Mouse (Mus musculus): Measurements from ENCODE around the gene Vegfb. TPM values are rescaled to one million over a fixed set of nuclear protein-coding genes. Genes with fewer than 3 reads are reported as not detected.

The Vegfb gene
- polyA plus RNA-seq (2011; ENCODE audit: insufficient read length, low read depth, missing spikeins), result 24.5 and 29.6 TPM in 2 replicates

DNA sequence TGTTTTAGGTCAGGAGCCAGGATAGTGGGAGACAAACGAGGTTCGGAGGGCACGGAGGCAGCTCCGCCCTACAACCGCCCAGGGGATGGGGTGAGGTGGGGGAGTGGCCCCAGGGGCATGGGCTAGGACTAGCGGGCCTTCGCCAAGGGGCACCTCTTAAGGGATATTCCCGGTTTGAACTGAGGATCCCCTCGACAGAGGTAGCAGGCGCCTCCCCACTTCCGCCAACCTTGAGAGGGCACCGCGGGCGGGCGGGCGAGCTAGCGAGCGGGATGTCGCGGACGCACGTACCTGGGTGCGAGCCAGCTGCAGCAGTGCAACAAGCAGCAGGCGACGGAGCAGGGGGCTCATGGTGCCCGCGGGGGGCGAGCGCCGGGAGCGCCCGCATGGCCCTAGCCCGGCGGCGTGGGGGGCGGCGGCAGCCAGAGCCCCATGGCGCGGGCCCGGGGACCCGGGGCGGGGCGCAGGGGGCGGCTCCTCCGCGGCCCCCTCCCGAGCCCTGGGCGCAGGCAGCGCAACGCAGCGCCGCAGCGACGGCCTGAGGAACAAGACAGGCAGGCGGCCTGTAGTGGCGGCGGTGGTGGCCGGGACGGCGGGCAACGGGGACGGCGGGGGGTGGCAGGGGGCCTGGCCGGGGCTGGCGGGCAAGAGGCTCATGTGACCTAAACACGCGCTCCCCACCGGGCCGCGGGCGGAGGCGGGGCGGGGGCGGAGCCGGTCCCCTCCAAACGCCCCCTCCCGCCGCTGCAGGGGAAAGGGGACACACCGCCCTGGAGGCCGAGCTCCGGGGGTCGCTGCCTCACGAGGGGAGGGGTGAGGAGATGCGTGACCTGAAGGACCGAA lies at the start of gene Vegfb:
Vegfb (minus strand) TSS at position 591 of the 843 bp plus-strand sequence.
- TF ChIP-seq CTCF (IDR thresholded peaks at IDR 0.05; ENCODE audit: borderline replicate concordance, insufficient read depth, low read length) (no peak), POLR2A (IDR thresholded peaks at IDR 0.05; ENCODE audit: low read depth, low read length) (peak; percentile 26)
- Histone ChIP-seq H3K27ac (ENCODE audit: insufficient read depth, low read length) (peak within 1 kb of the TSS; percentile 28; the same call in 1 of the 2 replicates), H3K4me3 (ENCODE audit: insufficient read depth, low read length) (peak within 1 kb of the TSS; percentile 57), H3K4me1 (ENCODE audit: control insufficient read depth, insufficient read depth, low read length) (0 out of 2 replicates have a peak, but pooled peaks cover 4% of the 10 kb centered on the region)

GRCm38 (mm10) chr19:7034006-7034405 lies 46.6 kb upstream of the Vegfb start:
- TF ChIP-seq CTCF (IDR thresholded peaks at IDR 0.05; ENCODE audit: borderline replicate concordance, insufficient read depth, low read length) (no peak), POLR2A (IDR thresholded peaks at IDR 0.05; ENCODE audit: low read depth, low read length) (no peak)
- H3K27ac ChIP-seq (ENCODE audit: insufficient read depth, low read length), result no peak overlapping the region
- H3K4me1 ChIP-seq (ENCODE audit: control insufficient read depth, insufficient read depth, low read length), result peaks cover 5% of the 10 kb centered on the region; the same call in 1 of the 2 replicates
- no peak overlapping the region for H3K4me3 ChIP-seq (ENCODE audit: insufficient read depth, low read length)

DNA sequence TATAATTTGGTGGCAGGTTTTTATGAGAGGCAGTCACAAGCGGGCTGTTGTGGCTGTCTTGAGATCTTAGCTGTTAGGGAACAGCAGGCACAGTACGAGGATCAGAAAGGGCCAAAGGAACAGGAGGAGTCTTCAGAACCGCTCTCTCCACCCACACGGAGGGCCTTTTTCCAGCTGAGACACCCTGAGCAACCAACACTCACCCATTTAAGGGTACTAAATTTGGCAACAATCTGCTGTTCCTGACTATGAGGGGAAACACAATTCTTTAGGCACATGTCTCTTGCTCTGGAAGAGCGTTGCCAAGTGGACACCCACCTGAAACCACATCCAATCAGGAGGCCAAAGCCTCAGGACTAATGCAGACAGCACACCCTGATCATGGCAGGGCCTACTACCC lies 42.1 kb upstream of the Vegfb start:
- no peak for TF ChIP-seq POLR2A (IDR thresholded peaks at IDR 0.05; ENCODE audit: low read depth, low read length)
- TF ChIP-seq CTCF (IDR thresholded peaks at IDR 0.05; ENCODE audit: borderline replicate concordance, insufficient read depth, low read length), result no peak
- Histone ChIP-seq H3K27ac (ENCODE audit: insufficient read depth, low read length) (no peak overlapping the region), H3K4me1 (ENCODE audit: control insufficient read depth, insufficient read depth, low read length) (no peaks in the 10 kb centered on the region), H3K4me3 (ENCODE audit: insufficient read depth, low read length) (no peak overlapping the region)

GRCm38 (mm10) chr19:7020224-7020641 lies 32.8 kb upstream of the Vegfb start:
- Histone ChIP-seq H3K4me3 (ENCODE audit: insufficient read depth, low read length) (no peak overlapping the region), H3K27ac (ENCODE audit: insufficient read depth, low read length) (no peak overlapping the region), H3K4me1 (ENCODE audit: control insufficient read depth, insufficient read depth, low read length) (no peaks in the 10 kb centered on the region)
- TF ChIP-seq CTCF (IDR thresholded peaks at IDR 0.05; ENCODE audit: borderline replicate concordance, insufficient read depth, low read length) (peak; percentile 60; the same call in 1 of the 2 replicates), POLR2A (IDR thresholded peaks at IDR 0.05; ENCODE audit: low read depth, low read length) (no peak)

- no peaks in the 10 kb centered on the region for H3K4me1 ChIP-seq (ENCODE audit: control insufficient read depth, insufficient read depth, low read length)
- H3K4me3 ChIP-seq (ENCODE audit: insufficient read depth, low read length), result no peak within 1 kb of the TSS
- TF ChIP-seq CTCF (IDR thresholded peaks at IDR 0.05; ENCODE audit: borderline replicate concordance, insufficient read depth, low read length) (no peak), POLR2A (IDR thresholded peaks at IDR 0.05; ENCODE audit: low read depth, low read length) (no peak)
- no peak within 1 kb of the TSS for H3K27ac ChIP-seq (ENCODE audit: insufficient read depth, low read length)
Measured at GRCm38 (mm10) chr19:7019191-7019590, 31.7 kb upstream of the Vegfb start, which contains the start of gene Fermt3. TSS of gene Fermt3 (minus strand) at chr19:7019469.

DNA sequence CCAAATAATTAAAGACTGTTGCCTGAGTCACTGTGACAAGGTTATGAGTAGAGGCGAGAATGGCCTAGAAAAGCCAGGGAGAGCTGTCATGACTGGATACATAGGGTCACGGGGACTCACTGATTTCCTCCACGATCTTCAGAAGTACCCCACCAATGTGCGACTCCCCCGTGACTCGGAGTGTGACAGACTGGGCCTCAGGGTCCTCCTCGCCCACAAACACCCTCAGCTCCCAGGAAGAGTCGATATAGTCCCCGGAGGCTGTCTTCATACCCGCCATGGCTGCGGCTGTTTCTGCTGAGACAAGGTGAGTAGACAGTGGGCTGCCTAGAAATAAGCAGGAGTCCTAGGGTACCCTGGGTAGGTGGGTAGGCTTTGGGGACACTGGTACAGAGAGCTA lies 31.1 kb upstream of the Vegfb start:
- Histone ChIP-seq H3K27ac (ENCODE audit: insufficient read depth, low read length) (no peak overlapping the region), H3K4me1 (ENCODE audit: control insufficient read depth, insufficient read depth, low read length) (no peaks in the 10 kb centered on the region), H3K4me3 (ENCODE audit: insufficient read depth, low read length) (no peak overlapping the region)
- no peak for TF ChIP-seq CTCF (IDR thresholded peaks at IDR 0.05; ENCODE audit: borderline replicate concordance, insufficient read depth, low read length)
- no peak for TF ChIP-seq POLR2A (IDR thresholded peaks at IDR 0.05; ENCODE audit: low read depth, low read length)

DNA sequence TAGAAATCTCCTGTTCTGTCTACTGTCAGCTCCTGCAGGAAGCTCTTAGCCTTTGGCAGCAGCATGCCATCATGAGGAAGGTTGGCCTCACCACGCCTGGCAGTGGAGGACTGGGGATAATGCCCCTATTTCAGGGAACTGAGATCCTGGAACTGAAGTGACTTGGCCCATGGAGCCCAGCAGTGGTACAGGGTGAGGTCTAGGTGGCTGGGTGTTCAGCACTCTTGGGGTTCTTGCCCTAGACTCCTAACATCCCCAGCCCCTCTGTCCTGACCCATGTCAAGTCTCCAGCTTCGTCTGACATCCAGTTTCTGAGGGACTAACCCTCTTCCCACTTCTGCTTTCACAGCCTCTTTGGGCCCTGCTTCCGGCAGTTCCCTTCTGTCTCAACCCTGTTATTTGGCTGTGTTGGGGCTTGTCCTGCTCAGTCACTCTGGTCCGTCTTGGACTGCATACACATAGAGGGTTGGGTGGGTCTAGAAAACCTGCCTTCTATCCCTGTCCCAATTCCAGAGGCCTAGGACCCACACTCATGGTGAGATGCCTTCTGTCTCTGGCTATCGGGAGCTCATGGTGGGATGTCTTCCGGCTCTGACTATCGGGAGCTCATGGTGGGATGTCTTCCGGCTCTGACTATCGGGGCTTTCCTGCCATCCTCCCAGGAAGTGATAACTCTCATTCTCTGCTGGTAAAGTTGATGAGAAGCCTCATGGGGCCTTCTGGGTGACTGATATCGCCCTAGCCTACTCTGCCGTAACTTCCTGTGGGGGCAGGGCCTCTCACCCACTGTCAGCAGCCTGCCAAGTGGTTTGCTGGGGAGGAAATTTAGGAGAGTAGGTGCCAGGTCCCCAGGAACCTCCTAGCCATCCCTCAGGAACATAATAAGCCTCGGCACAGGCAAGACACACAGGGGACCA lies 30.3 kb upstream of the Vegfb start:
- no peak for TF ChIP-seq CTCF (IDR thresholded peaks at IDR 0.05; ENCODE audit: borderline replicate concordance, insufficient read depth, low read length)
- TF ChIP-seq POLR2A (IDR thresholded peaks at IDR 0.05; ENCODE audit: low read depth, low read length), result no peak
- no peak overlapping the region for H3K27ac ChIP-seq (ENCODE audit: insufficient read depth, low read length)
- no peak overlapping the region for H3K4me3 ChIP-seq (ENCODE audit: insufficient read depth, low read length)
- H3K4me1 ChIP-seq (ENCODE audit: control insufficient read depth, insufficient read depth, low read length), result no peaks in the 10 kb centered on the region

DNA sequence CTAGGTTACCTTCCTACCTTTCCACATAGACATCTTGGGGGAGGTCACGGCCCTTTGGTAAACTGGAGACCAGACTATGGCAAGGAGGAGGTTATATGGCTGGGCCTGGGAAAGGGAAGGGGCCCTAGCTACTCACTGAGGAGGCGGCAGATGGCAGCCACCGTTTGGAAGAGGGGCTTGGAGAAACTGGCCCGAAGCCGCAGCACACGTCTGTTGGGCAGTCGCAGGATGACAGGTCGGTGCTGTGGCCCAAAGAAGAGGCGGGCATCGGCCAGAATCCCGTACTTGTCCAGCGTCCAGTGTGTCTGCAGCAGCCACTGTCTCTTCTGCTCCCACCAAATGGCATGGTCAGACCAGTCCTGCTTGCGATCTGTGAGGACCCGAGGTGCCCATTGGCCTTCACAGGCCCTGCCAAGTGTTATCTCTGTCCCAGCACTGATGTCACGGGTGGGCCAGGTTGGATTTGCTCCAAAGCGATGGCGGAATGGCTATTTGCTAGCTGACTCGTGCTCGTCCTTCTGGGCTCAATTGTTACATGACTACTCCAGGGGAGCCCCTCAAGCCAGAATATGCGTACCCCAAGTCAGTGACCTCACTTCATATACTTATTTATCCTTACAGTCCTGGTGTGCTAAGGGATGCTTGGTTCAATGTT lies 27.2 kb upstream of the Vegfb start:
- TF ChIP-seq CTCF (IDR thresholded peaks at IDR 0.05; ENCODE audit: borderline replicate concordance, insufficient read depth, low read length) (no peak), POLR2A (IDR thresholded peaks at IDR 0.05; ENCODE audit: low read depth, low read length) (no peak)
- Histone ChIP-seq H3K27ac (ENCODE audit: insufficient read depth, low read length) (no peak overlapping the region), H3K4me3 (ENCODE audit: insufficient read depth, low read length) (no peak overlapping the region), H3K4me1 (ENCODE audit: control insufficient read depth, insufficient read depth, low read length) (no peaks in the 10 kb centered on the region)

- no peak overlapping the region for H3K27ac ChIP-seq (ENCODE audit: insufficient read depth, low read length)
- no peaks in the 10 kb centered on the region for H3K4me1 ChIP-seq (ENCODE audit: control insufficient read depth, insufficient read depth, low read length)
- TF ChIP-seq POLR2A (IDR thresholded peaks at IDR 0.05; ENCODE audit: low read depth, low read length) (no peak), CTCF (IDR thresholded peaks at IDR 0.05; ENCODE audit: borderline replicate concordance, insufficient read depth, low read length) (no peak)
- no peak overlapping the region for H3K4me3 ChIP-seq (ENCODE audit: insufficient read depth, low read length)
Measured at GRCm38 (mm10) chr19:7013984-7014383, 26.5 kb upstream of the Vegfb start.
